Mouse (Mus musculus): Measurements from ENCODE around the gene Cog4. TPM values are rescaled to one million over a fixed set of nuclear protein-coding genes. Genes with fewer than 3 reads are reported as not detected.
"Not testable (repeated sequence)": the region's sequence is repeated elsewhere in the genome, so short reads cannot be mapped to it uniquely, and the experiment has no call there.

Cog4 gene
- polyA plus RNA-seq, 1 experiment = 29.3 TPM

- WGBS = 38% methylated on average over 8 of the region's 8 CpGs
- DNase-seq (ENCODE audit: low read depth, low spot score) = no peak
Observed at GRCm38 (mm10) chr8:110918460-110918859, 72.1 kb downstream of the Cog4 start.

- WGBS = under 1% methylated on average over 36 of the region's 36 CpGs
- DNase-seq (ENCODE audit: low read depth, low spot score) = no peak
Observed at GRCm38 (mm10) chr8:110919341-110920031, 73.1 kb downstream of the Cog4 start, which contains the start of gene St3gal2. St3gal2 (plus strand) TSS chr8:110919922.

- no peak for DNase-seq (ENCODE audit: low read depth, low spot score)
- WGBS = 10% methylated on average over 35 of the region's 37 CpGs
Observed at GRCm38 (mm10) chr8:110920032-110920772, 73.8 kb downstream of the Cog4 start.

GRCm38 (mm10) chr8:110920773-110921277, 74.4 kb downstream of the Cog4 start:
- WGBS = 54% methylated on average over 3 of the region's 3 CpGs
- DNase-seq (ENCODE audit: low read depth, low spot score) = no peak

GRCm38 (mm10) chr8:110921492-110922230, 75.3 kb downstream of the Cog4 start:
- DNase-seq (ENCODE audit: low read depth, low spot score) = no peak
- 41% methylated on average over 7 of the region's 7 CpGs for WGBS

- WGBS = 70% methylated on average over 8 of the region's 8 CpGs
- no peak for DNase-seq (ENCODE audit: low read depth, low spot score)
Observed at GRCm38 (mm10) chr8:110925691-110926140, 79.3 kb downstream of the Cog4 start.

GRCm38 (mm10) chr8:110926690-110927089, 80.3 kb downstream of the Cog4 start:
- 47% methylated on average over 5 of the region's 5 CpGs for WGBS

GRCm38 (mm10) chr8:110928435-110928834, 82.0 kb downstream of the Cog4 start:
- DNase-seq (ENCODE audit: low read depth, low spot score) = no peak
- WGBS = 80% methylated on average over 7 of the region's 7 CpGs

More at GRCm38 (mm10) chr8:110926690-110927089, 80.3 kb downstream of the Cog4 start:
- no peak for DNase-seq (ENCODE audit: low read depth, low spot score)

- no peak for DNase-seq (ENCODE audit: low read depth, low spot score)
- WGBS = 74% methylated on average over 5 of the region's 5 CpGs
Observed at GRCm38 (mm10) chr8:110929066-110929465, 82.7 kb downstream of the Cog4 start.

GRCm38 (mm10) chr8:110929672-110930071, 83.3 kb downstream of the Cog4 start:
- not testable (repeated sequence) for DNase-seq (ENCODE audit: low read depth, low spot score)
- 88% methylated on average over 8 of the region's 8 CpGs for WGBS

GRCm38 (mm10) chr8:110931176-110931939, 85.0 kb downstream of the Cog4 start:
- no peak for DNase-seq (ENCODE audit: low read depth, low spot score)
- 44% methylated on average over 12 of the region's 12 CpGs for WGBS

Other genes starting within 250 kb of the Cog4 start
- 26.3 and 31.0 TPM in 2 replicates for gene Vac14, start 228.0 kb upstream of the Cog4 start, polyA plus RNA-seq (2012; rRNA removed)
- 9.9 and 13.2 TPM in 2 replicates for gene Mtss1l, start 125.1 kb upstream of the Cog4 start, polyA plus RNA-seq (2012; rRNA removed)
- gene Il34, start 40.7 kb upstream of the Cog4 start, polyA plus RNA-seq (2012; rRNA removed) = 12.7 and 20.0 TPM in 2 replicates
- gene Sf3b3, start 187 bp downstream of the Cog4 start, polyA plus RNA-seq (2012; rRNA removed) = 34.0 and 37.2 TPM in 2 replicates
- gene Fuk, start 55.9 kb downstream of the Cog4 start, polyA plus RNA-seq (2012; rRNA removed) = 13.2 and 25.7 TPM in 2 replicates
- 5.0 and 6.9 TPM in 2 replicates for gene St3gal2, start 73.3 kb downstream of the Cog4 start, polyA plus RNA-seq (2012; rRNA removed)
- 20.6 and 24.2 TPM in 2 replicates for gene Ddx19a, start 151.2 kb downstream of the Cog4 start, polyA plus RNA-seq (2012; rRNA removed)
- 3.5 and 4.3 TPM in 2 replicates for gene Ddx19b, start 185.2 kb downstream of the Cog4 start, polyA plus RNA-seq (2012; rRNA removed)
- gene Aars, start 186.5 kb downstream of the Cog4 start, polyA plus RNA-seq (2012; rRNA removed) = 27.9 and 37.2 TPM in 2 replicates
- 0.10 TPM in 1 of 2 replicates, not detected in the other for gene Exosc6, start 209.7 kb downstream of the Cog4 start, polyA plus RNA-seq (2012; rRNA removed)
- 0.05 TPM in 1 of 2 replicates, not detected in the other for gene Clec18a, start 245.8 kb downstream of the Cog4 start, polyA plus RNA-seq (2012; rRNA removed)
- 3.0 and 10.6 TPM in 2 replicates for gene Pdpr, start 248.0 kb downstream of the Cog4 start, polyA plus RNA-seq (2012; rRNA removed)

Measured in large intestine, adult 2 months (tissue).